Mouse (Mus musculus): ENCODE data around the gene Zbtb20. TPM values are rescaled to one million over a fixed set of nuclear protein-coding genes. Genes with fewer than 3 reads are reported as not detected.

Zbtb20 gene
- polyA plus RNA-seq, 1 experiment: 11.2 TPM

DNA sequence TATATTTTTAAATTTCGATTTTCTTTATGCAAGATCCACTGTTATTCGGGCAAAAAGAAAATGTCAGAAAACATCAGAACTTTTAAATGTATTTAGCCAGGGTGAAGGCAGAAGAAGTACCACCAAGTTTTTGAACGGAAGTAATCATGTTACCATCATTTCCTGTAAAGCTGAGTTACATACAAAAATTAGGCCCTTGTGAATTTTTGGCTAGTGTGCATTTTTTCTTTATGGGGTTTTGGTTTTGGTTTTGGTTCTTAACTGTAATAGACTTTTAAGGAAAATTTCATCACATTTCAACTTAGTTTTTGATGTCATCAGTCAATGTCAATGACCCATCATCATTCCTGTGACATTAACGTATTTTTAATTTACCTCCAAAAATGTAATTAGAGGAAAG, 514.7 kb downstream of the Zbtb20 start:
- TF ChIP-seq POLR2A (IDR thresholded peaks at IDR 0.05; ENCODE audit: borderline replicate concordance, control insufficient read depth, low read depth, low read length) (no peak), CTCF (IDR thresholded peaks at IDR 0.05; ENCODE audit: control insufficient read depth, insufficient read depth, low read length) (no peak)
- no peaks in the 10 kb centered on the region for H3K4me1 ChIP-seq (ENCODE audit: control insufficient read depth, insufficient read depth, low read length)
- 60% methylated on average over 4 of the region's 4 CpGs for WGBS
- no peak overlapping the region for H3K4me3 ChIP-seq (replicated peaks; ENCODE audit: control insufficient read depth, low read depth, low read length)
- no peak overlapping the region for H3K27ac ChIP-seq (ENCODE audit: control insufficient read depth, insufficient read depth, low read depth, low read length, poor library complexity)

DNA sequence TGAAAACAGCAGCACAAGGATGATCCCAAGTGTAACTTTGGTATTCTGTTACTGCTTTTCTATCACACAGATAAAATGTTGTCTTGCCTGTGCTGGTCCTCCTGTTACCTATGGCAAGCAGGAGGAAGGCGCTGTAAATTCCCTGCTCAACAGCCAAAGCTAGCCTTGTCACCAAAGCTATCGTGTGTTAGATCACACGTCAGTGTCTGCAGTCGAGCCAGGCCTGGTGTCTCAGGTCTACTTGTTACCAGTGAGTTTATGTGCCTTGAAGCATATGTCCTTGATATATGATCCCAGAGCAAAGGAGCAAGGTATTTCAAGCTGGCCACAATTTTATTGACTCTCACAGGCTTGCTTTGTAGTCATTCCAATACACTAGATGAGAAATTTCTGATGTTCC, 517.7 kb downstream of the Zbtb20 start:
- WGBS: 92% methylated on average over 4 of the region's 4 CpGs
- Histone ChIP-seq H3K4me1 (ENCODE audit: control insufficient read depth, insufficient read depth, low read length) (no peaks in the 10 kb centered on the region), H3K4me3 (replicated peaks; ENCODE audit: control insufficient read depth, low read depth, low read length) (no peak overlapping the region), H3K27ac (ENCODE audit: control insufficient read depth, insufficient read depth, low read depth, low read length, poor library complexity) (no peak overlapping the region)
- no peak for TF ChIP-seq POLR2A (IDR thresholded peaks at IDR 0.05; ENCODE audit: borderline replicate concordance, control insufficient read depth, low read depth, low read length)
- TF ChIP-seq CTCF (IDR thresholded peaks at IDR 0.05; ENCODE audit: control insufficient read depth, insufficient read depth, low read length): no peak

DNA sequence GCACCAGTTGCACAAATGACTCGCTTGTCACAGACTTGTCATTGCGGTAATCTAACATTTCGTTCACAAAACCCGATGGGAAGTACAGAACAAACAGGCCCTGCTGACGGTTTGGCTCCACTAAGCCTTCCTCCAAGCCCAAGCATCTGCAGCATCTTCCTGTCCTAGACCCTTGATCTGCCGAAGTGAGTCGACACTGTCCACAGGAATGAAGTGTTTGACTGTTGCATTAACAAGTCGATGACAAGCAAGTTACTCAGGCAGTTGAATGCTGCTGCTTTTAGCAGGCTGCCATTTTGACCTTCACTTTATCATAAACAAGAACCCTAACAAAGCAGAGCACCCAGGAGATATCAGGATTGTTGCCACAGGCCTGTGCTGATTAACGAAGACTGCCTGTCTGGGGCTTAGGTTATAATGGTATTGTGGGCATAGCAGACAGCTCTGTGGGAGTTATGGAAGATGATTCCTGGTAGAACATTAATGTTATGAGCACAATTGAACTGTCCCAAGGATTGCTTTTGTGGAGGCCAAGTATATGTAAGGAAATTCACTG, 518.4 kb downstream of the Zbtb20 start:
- 85% methylated on average over 9 of the region's 9 CpGs for WGBS
- Histone ChIP-seq H3K4me1 (ENCODE audit: control insufficient read depth, insufficient read depth, low read length) (no peaks in the 10 kb centered on the region), H3K27ac (ENCODE audit: control insufficient read depth, insufficient read depth, low read depth, low read length, poor library complexity) (no peak overlapping the region), H3K4me3 (replicated peaks; ENCODE audit: control insufficient read depth, low read depth, low read length) (no peak overlapping the region)
- TF ChIP-seq POLR2A (IDR thresholded peaks at IDR 0.05; ENCODE audit: borderline replicate concordance, control insufficient read depth, low read depth, low read length) (no peak), CTCF (IDR thresholded peaks at IDR 0.05; ENCODE audit: control insufficient read depth, insufficient read depth, low read length) (no peak)

DNA sequence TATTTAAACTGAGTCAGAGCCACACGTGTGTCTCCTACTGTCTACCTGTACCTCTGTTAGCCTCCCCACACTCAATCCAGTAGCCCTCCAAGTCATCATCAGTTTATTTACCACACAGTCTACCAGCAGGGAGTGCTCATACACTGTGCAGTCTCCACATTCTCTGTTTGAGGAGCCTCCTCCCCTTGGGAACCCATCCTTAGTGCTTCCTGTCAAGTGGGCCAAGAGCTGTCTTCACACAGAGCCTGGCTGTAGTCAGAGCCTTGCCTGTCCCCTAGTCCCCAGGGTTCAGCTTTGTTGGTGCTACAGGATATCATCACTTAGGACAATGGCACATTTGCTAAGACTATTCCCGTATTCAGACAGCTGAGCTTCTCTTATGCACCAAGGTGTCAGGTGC, 519.1 kb downstream of the Zbtb20 start:
- H3K4me3 ChIP-seq (replicated peaks; ENCODE audit: control insufficient read depth, low read depth, low read length): no peak overlapping the region
- no peak overlapping the region for H3K27ac ChIP-seq (ENCODE audit: control insufficient read depth, insufficient read depth, low read depth, low read length, poor library complexity)
- TF ChIP-seq CTCF (IDR thresholded peaks at IDR 0.05; ENCODE audit: control insufficient read depth, insufficient read depth, low read length) (no peak), POLR2A (IDR thresholded peaks at IDR 0.05; ENCODE audit: borderline replicate concordance, control insufficient read depth, low read depth, low read length) (no peak)
- 78% methylated on average over 2 of the region's 2 CpGs for WGBS
- H3K4me1 ChIP-seq (ENCODE audit: control insufficient read depth, insufficient read depth, low read length): no peaks in the 10 kb centered on the region

DNA sequence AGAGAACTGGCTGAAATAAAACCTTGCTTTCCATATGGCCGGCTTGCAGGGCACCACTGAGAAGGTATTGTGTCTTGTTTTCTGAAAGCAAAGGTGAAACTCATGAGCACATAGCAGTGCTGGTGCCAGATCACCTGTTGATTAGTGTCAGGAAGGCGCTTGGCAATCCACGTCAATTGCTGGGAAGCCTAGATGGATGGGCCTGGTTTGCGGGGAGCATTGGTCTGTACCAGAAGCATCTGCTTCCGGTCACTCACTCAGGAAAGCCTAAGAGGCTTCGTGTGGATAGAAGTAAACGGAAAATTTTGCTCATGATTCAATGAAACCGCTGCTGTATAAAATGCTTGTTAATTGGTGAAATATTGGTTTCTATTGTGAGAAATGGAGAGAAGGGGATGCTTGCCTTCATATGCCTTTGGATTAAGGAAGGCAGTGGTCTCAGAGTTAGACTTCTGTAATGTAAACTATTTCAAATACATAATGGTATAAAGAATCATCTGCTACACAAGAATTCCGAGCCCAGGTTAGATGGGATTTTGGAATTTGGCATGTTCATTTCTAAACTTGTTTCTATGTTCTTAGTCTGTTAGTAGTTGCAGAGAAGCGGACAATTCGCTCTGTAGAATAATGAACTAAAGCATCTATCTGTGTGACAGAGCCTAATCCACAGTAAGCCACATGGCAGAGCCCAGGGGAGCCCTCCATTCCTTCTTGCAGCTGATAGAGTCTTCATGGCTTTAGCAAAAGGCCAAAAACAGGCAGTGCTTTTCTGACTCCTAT, 521.4 kb downstream of the Zbtb20 start:
- H3K4me3 ChIP-seq (replicated peaks; ENCODE audit: control insufficient read depth, low read depth, low read length): no peak overlapping the region
- TF ChIP-seq POLR2A (IDR thresholded peaks at IDR 0.05; ENCODE audit: borderline replicate concordance, control insufficient read depth, low read depth, low read length) (no peak), CTCF (IDR thresholded peaks at IDR 0.05; ENCODE audit: control insufficient read depth, insufficient read depth, low read length) (no peak)
- no peak overlapping the region for H3K27ac ChIP-seq (ENCODE audit: control insufficient read depth, insufficient read depth, low read depth, low read length, poor library complexity)
- H3K4me1 ChIP-seq (ENCODE audit: control insufficient read depth, insufficient read depth, low read length): no peaks in the 10 kb centered on the region
- WGBS: 90% methylated on average over 11 of the region's 11 CpGs

DNA sequence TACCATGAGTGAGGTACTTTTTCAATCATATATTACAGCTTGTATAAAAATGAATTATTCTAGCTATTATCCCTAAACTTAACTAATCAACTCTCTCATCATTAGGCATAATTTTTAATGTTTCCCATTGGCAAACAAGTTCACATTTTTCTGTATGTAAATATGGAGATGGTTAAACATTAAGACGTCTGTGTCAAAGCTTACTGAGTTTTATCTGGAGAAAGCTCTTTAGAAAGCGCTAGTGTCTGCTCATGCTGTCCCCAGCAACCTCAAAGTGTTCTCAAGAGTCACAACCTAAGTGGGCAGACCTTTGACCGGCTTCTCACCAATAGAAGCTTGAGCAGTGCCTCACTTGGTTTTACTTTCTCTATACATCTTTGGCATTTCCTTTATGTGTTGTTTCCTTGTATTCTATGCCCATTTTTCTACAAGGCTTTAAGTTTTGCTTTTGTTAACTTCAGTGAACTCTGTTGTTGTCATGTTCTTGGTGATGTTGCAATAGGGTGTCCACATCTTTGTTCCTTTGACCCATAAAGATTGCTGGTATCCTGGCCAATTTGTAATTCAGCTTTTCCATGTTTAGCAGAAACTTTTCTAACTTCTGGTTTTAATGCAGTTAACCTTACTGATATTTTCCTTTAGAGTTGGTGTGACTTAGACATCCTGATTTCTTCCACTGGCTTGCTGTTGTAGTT, 522.1 kb downstream of the Zbtb20 start:
- TF ChIP-seq POLR2A (IDR thresholded peaks at IDR 0.05; ENCODE audit: borderline replicate concordance, control insufficient read depth, low read depth, low read length) (no peak), CTCF (IDR thresholded peaks at IDR 0.05; ENCODE audit: control insufficient read depth, insufficient read depth, low read length) (no peak)
- 85% methylated on average over 3 of the region's 3 CpGs for WGBS
- Histone ChIP-seq H3K4me3 (replicated peaks; ENCODE audit: control insufficient read depth, low read depth, low read length) (no peak overlapping the region), H3K27ac (ENCODE audit: control insufficient read depth, insufficient read depth, low read depth, low read length, poor library complexity) (no peak overlapping the region), H3K4me1 (ENCODE audit: control insufficient read depth, insufficient read depth, low read length) (no peaks in the 10 kb centered on the region)

DNA sequence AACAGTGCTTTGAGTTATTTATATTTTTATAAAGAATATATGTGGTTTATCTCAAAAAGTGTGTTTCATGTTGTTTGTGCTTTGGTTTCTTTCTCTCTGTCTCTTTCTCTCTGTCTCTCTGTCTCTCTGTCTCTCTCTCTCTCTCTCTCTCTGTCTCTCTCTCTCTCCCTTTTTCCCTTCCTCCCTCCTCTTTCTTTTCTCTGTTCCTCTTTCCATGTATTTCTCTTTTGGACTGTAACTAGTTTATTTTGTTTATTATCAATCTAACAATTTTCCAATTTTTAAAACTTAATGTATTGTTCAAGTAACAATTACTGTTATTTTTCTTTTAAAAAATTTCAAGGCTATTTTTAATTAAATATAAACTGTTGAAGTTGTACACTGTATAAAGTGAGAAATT, 523.7 kb downstream of the Zbtb20 start:
- Histone ChIP-seq H3K4me1 (ENCODE audit: control insufficient read depth, insufficient read depth, low read length) (no peaks in the 10 kb centered on the region), H3K4me3 (replicated peaks; ENCODE audit: control insufficient read depth, low read depth, low read length) (no peak overlapping the region), H3K27ac (ENCODE audit: control insufficient read depth, insufficient read depth, low read depth, low read length, poor library complexity) (no peak overlapping the region)
- no peak for TF ChIP-seq POLR2A (IDR thresholded peaks at IDR 0.05; ENCODE audit: borderline replicate concordance, control insufficient read depth, low read depth, low read length)

DNA sequence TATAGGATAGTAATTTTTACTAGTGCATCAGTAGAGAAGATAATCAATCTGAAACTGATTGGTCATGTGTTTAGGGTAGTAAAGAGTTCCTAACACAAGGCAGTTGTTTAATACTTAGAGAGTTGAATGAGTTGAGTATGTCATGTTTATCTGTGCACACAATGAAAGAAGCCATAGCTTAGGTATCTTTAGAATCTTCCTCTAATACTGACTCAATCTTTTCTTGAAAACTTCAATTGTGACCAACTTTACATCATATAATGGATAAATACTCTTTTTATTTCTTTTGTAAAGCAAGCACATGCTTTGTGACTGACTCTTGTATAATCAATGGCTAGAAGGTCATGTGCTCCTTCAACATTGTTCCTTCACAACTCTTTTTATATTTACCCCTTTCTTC, 524.4 kb downstream of the Zbtb20 start:
- TF ChIP-seq POLR2A (IDR thresholded peaks at IDR 0.05; ENCODE audit: borderline replicate concordance, control insufficient read depth, low read depth, low read length): no peak
- Histone ChIP-seq H3K4me3 (replicated peaks; ENCODE audit: control insufficient read depth, low read depth, low read length) (no peak overlapping the region), H3K4me1 (ENCODE audit: control insufficient read depth, insufficient read depth, low read length) (no peaks in the 10 kb centered on the region), H3K27ac (ENCODE audit: control insufficient read depth, insufficient read depth, low read depth, low read length, poor library complexity) (no peak overlapping the region)

All from bone marrow, adult 2 months (tissue).